In genomic region chr15:84613536-84614527, GRCm38 (mm10) we compare ENCODE assay signal across 9 mouse cellular contexts. TPM values are rescaled to one million over a fixed set of nuclear protein-coding genes. Genes with fewer than 3 reads are reported as not detected.
DNase-seq lines count a peak whose midpoint lies in the region; ATAC-seq and TF ChIP-seq lines count a peak whose summit lies in the region.
"Had no signal": no experiment of that assay in that cellular context is flagged by ENCODE, and none has a peak within 500 bp of the region (broad histone marks: within the 10 kb centered on the region; RNA-seq: fewer than 3 reads in every experiment).

No protein-coding gene starts in this region.

- no peaks in the 10 kb centered on the region; a peak in 1 of 4 replicates for H3K4me1 ChIP-seq in ES-E14 (ENCODE audit: control insufficient read depth in 2 of 2, insufficient read depth in 2 of 2, low read length in 2 of 2, poor library complexity in 1 of 2)
- no peaks in the 10 kb centered on the region for H3K4me1 ChIP-seq in forebrain, postnatal 0 days (ENCODE audit: insufficient read depth)
- peaks cover 21% of the 10 kb centered on the region for H3K4me1 ChIP-seq in neural tube, embryonic 15.5 days

- H3K4me3 ChIP-seq in ES-E14 (ENCODE audit: insufficient read depth in 1 of 2, low read depth in 1 of 2, low read length in 2 of 2, poor library complexity in 1 of 2, severe bottlenecking in 1 of 2): no peak overlapping the region
- H3K4me3 ChIP-seq in forebrain, postnatal 0 days (ENCODE audit: low read depth, low read length): no peak overlapping the region
- no peak overlapping the region for H3K4me3 ChIP-seq in neural tube, embryonic 15.5 days (replicated peaks)
- H3K4me3 ChIP-seq: liver, embryonic 15.5 days had no signal

- DNase-seq in ES-E14 (ENCODE audit: low read depth, low spot score): peak; percentile 62
- peak; percentile 86 to 91 for DNase-seq in cerebellum, adult 18-20 months
- peak; percentile 93 for DNase-seq in forebrain, postnatal 0 days
- peak; percentile 89 to 96 for DNase-seq in heart, postnatal 36 days
- DNase-seq in layer of hippocampus, adult 18-20 months (ENCODE audit: low spot score in 2 of 2): peak; percentile 85 to 97
- DNase-seq in lung, adult 18-20 months: peak; percentile 69 to 71
- peak; percentile 97 for DNase-seq in testis, postnatal 10 days (ENCODE audit: low spot score)

- WGBS in forebrain, postnatal 0 days: 45% methylated on average over 17 of the region's 17 CpGs
- 54% methylated on average over 17 of the region's 17 CpGs for WGBS in neural tube, embryonic 15.5 days

- H3K27me3 ChIP-seq in forebrain, postnatal 0 days (ENCODE audit: insufficient read depth, low read length): no peaks in the 10 kb centered on the region
- peaks cover 22% of the 10 kb centered on the region for H3K27me3 ChIP-seq in neural tube, embryonic 15.5 days (replicated peaks)

- H3K9me3 ChIP-seq in ES-E14 (ENCODE audit: control insufficient read depth, insufficient read depth, low read depth, low read length): no peaks in the 10 kb centered on the region
- no peaks in the 10 kb centered on the region for H3K9me3 ChIP-seq in forebrain, postnatal 0 days (ENCODE audit: low read length)
- no peaks in the 10 kb centered on the region for H3K9me3 ChIP-seq in neural tube, embryonic 15.5 days (replicated peaks)
- H3K9me3 ChIP-seq: liver, embryonic 15.5 days had no signal

- no peak overlapping the region for H3K4me2 ChIP-seq in forebrain, postnatal 0 days (ENCODE audit: low read depth)
- no peak overlapping the region for H3K4me2 ChIP-seq in neural tube, embryonic 15.5 days
- H3K4me2 ChIP-seq: liver, embryonic 15.5 days had no signal

- peak; percentile 79 for ATAC-seq in forebrain, postnatal 0 days
- ATAC-seq in neural tube, embryonic 15.5 days (ENCODE audit: low FRiP score): peak; percentile 35; the same call in 1 of the 2 replicates

- in situ Hi-C loops in ES-E14 (cut with MboI; ENCODE audit: low sequenced_read_pairs in 2 of 2, unreplicated experiment in 2 of 2): loop anchor here (10.0 to 25.0 kb wide), 2 partner anchors 79 to 352 kb away; no protein-coding TSS in a partner anchor

- no peak overlapping the region for H3K9ac ChIP-seq in ES-E14 (ENCODE audit: insufficient read depth, low read depth, low read length, poor library complexity, severe bottlenecking)
- H3K9ac ChIP-seq in forebrain, postnatal 0 days: no peak overlapping the region
- no peak overlapping the region for H3K9ac ChIP-seq in neural tube, embryonic 15.5 days (replicated peaks)
- H3K9ac ChIP-seq: liver, embryonic 15.5 days had no signal

- H3K36me3 ChIP-seq in ES-E14 (ENCODE audit: control insufficient read depth, insufficient read depth, low read length, poor library complexity, severe bottlenecking): no peaks in the 10 kb centered on the region
- H3K36me3 ChIP-seq in forebrain, postnatal 0 days (ENCODE audit: insufficient read depth): no peaks in the 10 kb centered on the region
- no peaks in the 10 kb centered on the region for H3K36me3 ChIP-seq in neural tube, embryonic 15.5 days
- H3K36me3 ChIP-seq: liver, embryonic 15.5 days had no signal

- intact Hi-C loops in heart, postnatal 36 days (cut with DNase I): loop anchor here (1.0 to 5.0 kb wide), 6 partner anchors 77 to 542 kb away; no protein-coding TSS in a partner anchor

- H3K27ac ChIP-seq in ES-E14 (ENCODE audit: insufficient read depth, low read depth, low read length, poor library complexity, severe bottlenecking): no peak overlapping the region
- H3K27ac ChIP-seq in forebrain, postnatal 0 days (ENCODE audit: low read depth, low read length): no peak overlapping the region
- H3K27ac ChIP-seq in neural tube, embryonic 15.5 days (replicated peaks): no peak overlapping the region
- H3K27ac ChIP-seq: liver, embryonic 15.5 days had no signal

- peak; percentile 99 for TF ChIP-seq CTCF in forebrain, postnatal 0 days (IDR thresholded peaks at IDR 0.05; ENCODE audit: low read depth)

TF ChIP-seq in ES-E14, 5 proteins besides CTCF, POLR2A, EP300 and RAD21:
- TF ChIP-seq ZC3H11A (IDR thresholded peaks at IDR 0.05; ENCODE audit: borderline replicate concordance, low read depth, low read length) (peak; percentile 82; the same call in 1 of the 2 replicates), ZNF384 (IDR thresholded peaks at IDR 0.05; ENCODE audit: low read depth, low read length) (no peak)

RNA-seq across cellular contexts. Expression of gene Prr5, which starts 55.6 kb away (rescaled TPM):
- 7.3 and 11.6 TPM in 2 replicates for total RNA-seq in ES-E14 (2012; rRNA removed)
- 8.6 and 17.2 TPM in 2 replicates for total RNA-seq in forebrain, postnatal 0 days (2014; rRNA removed)
- 17.8 and 28.2 TPM in 2 replicates for polyA plus RNA-seq in forebrain, postnatal 0 days (2015; fragmentation: Nextera tagmentation; extraction: Ambion mirVana)
- 1 to 10 TPM; 3.1 to 3.7 TPM for total RNA-seq in heart, postnatal 36 days (2021)
- total RNA-seq in layer of hippocampus, adult 18-20 months (2021): 10 to 100 TPM; 14.0 to 14.4 TPM
- 29.3 and 33.6 TPM in 2 replicates for polyA plus RNA-seq in neural tube, embryonic 15.5 days (2015; fragmentation: Nextera tagmentation; extraction: Ambion mirVana)

RNA-seq across cellular contexts. Expression of gene Rtl6, which starts 56.2 kb away (rescaled TPM):
- total RNA-seq in ES-E14 (2012; rRNA removed): 3.1 and 3.3 TPM in 2 replicates
- total RNA-seq in forebrain, postnatal 0 days (2014; rRNA removed): 54.8 and 75.5 TPM in 2 replicates
- polyA plus RNA-seq in forebrain, postnatal 0 days (2015; fragmentation: Nextera tagmentation; extraction: Ambion mirVana): 46.2 and 55.1 TPM in 2 replicates
- 1 to 10 TPM; 5.7 to 7.5 TPM for total RNA-seq in heart, postnatal 36 days (2021)
- 10 to 100 TPM; 53.3 to 56.8 TPM for total RNA-seq in layer of hippocampus, adult 18-20 months (2021)
- polyA plus RNA-seq in neural tube, embryonic 15.5 days (2015; fragmentation: Nextera tagmentation; extraction: Ambion mirVana): 46.5 and 55.0 TPM in 2 replicates
